Mouse (Mus musculus): ENCODE results near the gene Fgfrl1. TPM values are rescaled to one million over a fixed set of nuclear protein-coding genes. Genes with fewer than 3 reads are reported as not detected.

Gene Fgfrl1
- total RNA-seq, 2 experiments from 2014 or later = 23.7 to 26.1 TPM

DNA sequence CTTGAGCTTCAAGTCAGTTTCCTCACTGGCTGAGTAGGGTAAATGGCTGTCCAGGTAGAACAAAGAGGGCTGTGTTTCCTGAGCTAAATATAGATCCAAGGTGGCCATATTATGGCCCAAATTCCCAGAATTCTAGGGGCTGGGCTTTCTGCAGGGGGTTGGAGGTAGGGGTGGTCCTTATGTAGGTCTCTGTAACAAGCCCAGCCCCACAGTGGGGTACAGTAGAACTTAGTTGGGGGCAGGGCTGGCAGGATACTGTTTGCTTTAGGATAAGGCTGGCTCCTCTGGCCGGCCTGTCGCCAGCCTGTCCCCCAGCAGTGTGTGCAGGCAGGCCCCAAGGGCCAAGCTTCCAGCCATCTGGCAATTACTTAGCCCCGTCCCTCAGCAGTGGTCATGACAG lies 8.2 kb downstream of the Fgfrl1 start:
- DNase-seq = no peak

DNA sequence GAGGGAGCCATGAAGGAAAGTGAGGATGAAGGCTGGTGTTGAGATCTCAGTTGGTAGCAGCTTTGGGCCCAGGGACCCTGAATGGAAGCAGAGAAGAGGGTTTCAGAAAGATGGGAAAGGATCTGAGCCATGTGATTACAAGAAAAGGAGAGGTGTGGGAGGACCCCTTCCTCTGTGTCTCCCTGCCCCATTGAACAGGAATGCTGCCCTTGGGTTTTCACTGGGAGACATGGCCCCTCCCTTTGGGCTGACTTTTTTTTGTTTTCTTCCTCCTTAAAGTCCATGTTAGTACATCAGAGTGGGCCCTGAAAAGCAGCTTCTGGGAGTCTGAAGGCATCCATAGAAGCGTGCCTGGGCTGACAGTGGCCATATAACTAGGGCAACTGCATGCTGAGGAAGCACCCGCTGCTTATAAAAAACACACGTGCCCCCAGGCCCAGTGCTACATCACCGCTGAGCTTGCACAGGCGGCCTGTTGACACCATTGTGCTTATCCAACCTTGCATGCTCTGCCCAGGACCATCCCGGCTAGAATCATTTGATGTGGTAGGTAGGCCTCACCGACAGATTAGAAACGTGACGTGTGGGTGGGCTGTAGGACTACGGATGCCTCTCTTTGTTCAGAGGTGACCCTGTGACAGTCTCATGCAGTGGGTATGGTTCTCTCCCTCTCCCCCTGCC lies 9.3 kb downstream of the Fgfrl1 start:
- no peak for DNase-seq

DNA sequence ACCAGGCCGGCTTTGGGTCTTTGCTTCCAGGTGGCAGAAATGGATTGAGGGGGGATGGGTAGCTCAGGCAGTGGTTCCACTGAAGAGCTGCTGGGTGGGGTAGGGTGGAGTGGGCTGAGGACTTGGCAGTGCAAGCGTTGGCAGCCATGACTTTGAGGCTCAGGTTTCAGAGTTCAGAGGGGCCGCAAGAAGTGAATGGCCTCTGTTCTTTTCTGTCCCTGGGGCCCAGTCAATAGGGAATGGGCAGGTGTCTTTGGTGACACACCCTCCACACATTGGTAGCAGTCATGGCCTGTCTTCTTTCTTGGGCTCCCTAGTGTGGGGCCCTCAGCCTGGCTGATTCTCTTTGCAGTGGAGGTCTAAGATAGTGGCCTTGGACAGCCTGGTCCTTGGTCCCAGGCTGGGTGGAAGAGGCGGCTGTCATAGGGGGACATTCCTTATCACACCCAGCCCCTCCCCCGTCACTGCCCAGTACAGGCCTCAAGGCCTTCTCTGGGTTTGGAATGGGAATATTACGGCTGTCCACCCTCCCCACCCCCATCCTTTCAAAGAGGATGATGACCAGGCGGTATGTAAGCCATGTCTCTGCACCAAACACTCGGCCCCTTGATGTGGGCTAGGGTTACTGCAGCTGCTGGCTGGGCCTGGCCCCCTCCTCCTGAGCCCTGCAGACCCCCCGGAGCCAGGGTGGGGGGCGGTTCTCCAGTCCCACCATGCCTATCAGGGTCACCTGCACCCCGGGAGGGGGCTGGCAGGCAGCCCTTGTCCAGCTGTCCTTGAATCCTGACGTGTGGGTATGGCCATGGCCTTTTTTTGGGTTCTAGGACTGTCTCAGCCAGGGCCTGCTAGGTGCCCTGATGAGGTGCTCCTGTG lies 11.8 kb downstream of the Fgfrl1 start:
- no peak for DNase-seq

DNA sequence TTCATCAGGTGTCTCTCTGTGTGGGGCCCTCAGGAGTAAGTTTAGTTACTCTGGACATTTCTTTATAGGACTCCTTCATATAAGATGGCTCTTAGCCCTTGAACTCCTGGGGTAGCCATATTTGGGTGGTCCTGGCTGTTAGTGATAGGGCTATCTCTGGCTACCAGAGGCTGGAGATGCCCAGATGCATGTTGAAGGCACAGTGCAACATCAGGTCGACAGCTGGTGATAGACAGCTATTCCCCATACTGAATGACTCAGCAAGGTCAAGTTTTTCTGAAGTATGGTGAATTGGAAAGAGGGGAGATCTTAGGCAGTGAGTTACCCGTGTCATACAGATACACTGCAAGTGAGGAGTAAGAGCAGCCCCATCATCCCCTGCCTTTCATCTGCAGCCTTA lies 15.6 kb downstream of the Fgfrl1 start:
- no peak for DNase-seq

DNA sequence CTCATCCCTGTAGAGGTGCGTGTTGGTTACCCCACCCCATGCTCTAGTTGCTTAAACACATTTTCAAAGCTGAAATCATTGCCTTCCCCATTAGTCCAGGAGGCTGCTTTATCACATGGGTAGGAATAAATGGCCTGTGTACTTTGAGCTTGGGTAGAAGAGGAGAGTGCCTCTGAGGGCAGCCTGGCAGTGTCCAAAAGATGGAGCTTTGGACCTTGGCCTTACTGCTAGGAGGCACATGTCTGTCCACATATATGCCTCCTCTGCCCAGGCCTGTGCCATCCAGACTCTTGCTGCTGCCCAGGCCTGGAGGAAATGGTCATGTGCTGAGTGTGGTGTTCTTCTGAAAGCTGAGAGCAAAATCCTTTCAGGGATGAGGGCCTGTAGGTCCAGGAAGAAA lies 16.2 kb downstream of the Fgfrl1 start:
- no peak for DNase-seq

DNA sequence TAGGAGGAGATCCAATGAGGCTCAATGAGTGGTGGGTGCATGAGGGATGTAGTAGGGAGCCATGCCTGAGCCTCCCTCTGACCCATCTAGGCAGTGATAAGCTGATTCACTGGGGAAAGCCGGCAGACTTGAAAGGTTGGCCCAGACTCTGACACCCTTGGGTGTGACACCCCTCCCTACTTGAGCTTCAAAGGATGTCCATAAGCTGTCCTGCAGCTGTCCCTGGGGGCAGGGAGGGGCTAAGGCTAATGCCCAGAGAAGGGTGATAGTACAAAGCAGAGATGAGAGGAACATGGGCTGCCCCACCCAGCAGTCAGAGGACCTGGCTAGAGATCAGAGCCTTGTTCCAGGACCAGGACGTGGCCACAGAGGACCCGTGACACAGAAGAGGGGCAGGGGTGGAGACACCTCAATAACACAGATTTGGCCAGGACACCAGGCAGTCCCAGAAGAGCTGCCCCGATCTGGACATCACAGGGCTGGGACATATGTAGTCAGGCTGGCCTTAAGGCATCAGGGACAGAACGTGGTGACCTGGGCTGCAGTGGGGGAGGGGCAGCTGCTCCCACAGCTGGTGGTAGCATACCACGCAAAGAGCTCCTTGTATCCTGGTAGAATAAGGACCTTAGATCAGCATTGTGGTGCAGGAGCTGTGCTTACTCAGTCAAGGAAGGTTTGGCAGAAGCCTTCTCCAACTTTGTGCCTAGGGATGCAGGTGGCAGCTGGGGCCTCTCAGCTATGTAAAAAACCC lies 17.0 kb downstream of the Fgfrl1 start:
- DNase-seq = no peak

DNA sequence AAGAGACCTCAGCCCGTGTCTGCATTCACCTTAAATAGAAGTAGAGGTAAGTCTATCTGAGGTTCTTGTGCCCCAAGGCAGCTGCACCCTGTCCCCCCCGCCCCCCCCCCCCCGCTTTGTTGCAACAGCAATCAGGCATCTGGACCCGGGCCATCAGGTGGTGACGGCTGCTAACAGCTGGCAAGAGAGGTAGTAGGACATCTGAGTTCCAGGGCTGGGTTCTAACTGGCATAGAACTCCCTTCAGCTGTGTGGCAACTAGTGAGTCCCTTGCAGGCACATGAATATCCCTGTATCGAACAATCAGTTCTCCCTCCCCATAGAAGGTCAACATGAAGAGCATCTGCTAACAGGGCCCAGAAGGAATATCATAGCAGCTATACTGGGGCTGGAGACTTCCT lies 19.8 kb downstream of the Fgfrl1 start:
- DNase-seq = no peak

DNA sequence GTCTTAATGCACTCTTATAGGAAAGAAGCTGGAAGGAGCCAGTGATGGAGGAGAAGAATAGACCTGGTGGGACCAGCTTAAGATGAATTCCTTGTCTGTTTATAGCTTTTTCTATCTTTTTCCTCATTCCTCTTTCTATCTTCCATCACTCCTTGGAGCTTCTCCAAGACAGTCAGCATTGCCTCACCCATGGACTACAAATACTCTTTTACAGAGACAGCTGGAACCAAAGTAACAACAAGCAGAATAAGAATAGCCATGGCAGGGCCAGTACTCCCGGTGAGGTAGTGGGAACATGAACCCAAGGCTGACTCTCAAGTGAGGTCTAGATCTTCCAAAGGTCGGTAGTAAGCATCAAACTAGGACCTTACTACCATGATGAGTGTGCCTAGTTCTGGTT lies 20.9 kb downstream of the Fgfrl1 start:
- no peak for DNase-seq

DNA sequence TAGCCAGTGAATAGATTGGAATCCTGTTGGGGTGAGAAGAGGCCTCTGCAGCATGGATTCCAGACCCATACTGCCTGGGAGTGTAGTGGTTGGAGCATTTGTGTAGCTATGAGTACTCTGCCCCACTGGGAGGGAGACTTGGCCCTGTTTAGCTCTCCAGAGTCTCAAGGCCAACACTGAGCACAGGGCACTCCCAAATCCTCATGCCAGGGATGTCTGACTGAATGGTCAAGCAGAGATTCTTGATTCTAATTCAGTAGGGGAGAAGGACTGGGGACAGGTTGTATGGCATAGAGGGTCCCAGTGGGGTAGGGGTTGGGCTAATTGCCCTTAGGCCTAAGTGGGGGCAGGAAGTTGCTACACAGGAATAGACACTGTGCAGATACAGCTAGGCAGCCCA lies 21.5 kb downstream of the Fgfrl1 start:
- no peak for DNase-seq

DNA sequence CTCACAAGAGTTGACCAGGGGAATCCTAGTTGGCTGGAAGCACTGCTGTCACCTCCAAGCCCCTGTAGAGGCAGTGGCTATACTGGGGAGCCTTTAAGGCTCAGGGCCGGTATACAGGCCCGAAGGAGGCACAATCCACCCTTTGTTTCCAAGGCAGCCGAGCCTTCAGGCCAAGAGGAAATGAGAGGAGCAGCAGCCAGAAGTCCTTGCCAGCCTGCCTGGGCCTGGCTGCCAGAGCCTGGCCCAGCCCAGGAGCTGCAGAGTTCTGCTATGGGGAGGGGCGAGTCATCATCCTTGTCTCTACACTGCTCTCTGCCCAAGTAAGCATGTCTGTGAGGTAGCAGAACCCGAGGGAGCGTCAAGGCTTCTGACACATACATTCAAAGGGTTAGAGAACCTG lies 22.0 kb downstream of the Fgfrl1 start:
- peak in 1 of 2 experiments; percentile 45 for DNase-seq

DNA sequence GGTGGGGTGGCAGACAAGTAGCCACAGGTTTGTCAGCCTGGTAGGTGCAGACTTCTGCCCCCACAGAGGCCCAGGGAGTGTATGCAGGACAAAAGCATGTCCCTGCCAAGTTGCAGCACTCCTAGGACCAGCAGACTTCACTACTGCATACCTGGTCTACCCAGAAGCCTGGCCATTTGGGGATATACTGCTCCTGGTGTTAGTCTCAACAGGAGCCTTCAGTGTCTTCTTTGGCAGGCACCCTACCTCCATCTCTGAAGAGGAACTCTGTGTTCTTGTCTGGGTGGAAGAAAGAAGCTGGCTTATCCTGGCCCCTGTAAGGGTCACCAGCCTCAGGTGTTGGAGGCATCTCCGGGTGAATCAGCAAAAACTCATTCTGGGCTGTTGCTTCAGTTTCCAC lies 23.8 kb downstream of the Fgfrl1 start:
- DNase-seq = no peak

DNA sequence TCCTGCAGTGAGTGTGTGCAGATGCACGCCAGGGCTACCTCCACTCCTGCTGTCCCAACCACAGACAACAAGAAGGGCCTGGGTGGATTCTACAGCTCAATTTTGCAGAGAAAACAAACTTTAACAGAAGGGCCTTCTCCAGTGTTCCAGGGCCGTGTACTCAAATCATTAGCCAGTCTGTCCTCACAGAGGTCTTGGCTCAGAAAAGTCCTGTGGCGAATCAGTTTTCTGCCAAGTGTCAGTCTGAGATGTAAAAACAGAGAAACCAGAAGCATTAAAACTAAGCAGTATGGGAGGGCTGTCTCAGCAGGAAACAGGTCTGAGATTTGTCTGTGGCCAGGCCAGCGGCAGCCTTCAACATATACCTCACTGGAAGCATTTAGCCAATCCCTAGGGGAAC lies 25.9 kb downstream of the Fgfrl1 start:
- DNase-seq = no peak

DNA sequence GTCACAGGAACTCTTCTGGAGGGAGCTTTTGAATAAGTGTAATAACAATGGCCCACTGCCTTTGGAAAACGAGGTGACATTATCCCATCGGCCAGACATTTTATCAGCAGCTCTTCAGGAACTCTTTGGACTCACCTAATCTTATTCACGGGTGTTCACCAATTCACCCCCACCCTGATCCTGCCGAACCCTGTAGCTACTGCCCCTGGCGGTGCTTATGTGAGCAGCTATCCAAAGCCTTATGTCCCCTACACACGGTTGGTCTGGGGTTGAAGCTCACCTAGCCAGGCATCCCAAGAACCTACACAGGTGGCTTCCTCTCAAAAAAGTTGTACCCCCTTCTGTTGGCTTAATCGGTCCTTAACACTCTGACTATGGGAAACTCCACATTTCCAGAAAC lies 27.6 kb downstream of the Fgfrl1 start:
- DNase-seq = no peak

DNA sequence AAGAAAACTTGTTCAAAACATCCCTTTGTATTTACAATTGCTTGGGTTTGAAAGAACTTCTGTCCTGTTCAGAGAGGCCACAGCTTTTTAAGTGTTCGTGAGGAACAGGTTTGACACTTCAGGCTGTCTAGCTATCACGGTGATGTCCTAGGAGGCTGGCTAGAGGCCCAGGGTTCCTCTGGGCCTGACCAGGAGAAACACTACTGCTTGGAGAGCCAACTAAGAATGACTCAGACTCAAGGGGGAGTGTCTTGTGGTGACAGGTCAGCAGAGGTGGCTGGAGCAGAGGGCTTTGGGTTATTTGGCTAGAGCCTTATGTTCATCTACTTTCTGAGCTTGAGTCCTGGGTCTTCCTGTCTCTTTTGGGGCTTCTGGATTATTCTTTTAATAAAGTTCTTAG lies 31.8 kb downstream of the Fgfrl1 start:
- peak in 1 of 2 experiments; percentile 18 for DNase-seq

DNA sequence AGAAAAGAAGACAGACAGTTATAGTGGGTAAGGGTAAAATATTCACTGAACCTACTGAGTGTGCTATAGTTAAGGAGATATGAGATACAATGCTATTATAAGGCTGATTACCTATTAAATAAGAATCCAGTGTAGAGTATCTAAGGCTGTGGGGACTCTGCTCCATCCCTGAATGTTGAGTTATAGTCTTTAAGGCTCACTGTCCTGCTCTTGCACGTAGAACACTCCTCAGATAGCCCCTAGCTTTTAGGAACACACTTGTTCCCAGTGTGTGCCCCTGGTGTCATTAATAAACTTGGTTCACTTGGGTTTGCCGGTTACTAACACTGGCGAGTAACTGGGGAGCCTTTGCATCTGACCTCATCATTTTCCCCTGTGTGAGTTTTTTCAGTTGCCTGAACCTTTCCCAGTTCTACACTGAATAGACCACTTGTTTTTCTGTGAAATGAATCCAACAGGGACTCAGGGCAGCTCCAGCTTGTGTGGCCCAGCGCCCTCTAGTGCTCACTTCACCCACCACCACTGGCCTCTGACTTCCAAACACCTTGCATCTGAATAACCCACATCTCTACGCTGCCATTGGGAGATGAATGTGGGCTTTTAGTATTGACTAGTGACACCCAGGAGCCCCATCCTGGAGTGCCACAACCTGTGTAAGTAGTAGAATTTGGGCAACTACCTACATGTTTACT lies 34.5 kb downstream of the Fgfrl1 start:
- peak; percentile 63 to 82 for DNase-seq

DNA sequence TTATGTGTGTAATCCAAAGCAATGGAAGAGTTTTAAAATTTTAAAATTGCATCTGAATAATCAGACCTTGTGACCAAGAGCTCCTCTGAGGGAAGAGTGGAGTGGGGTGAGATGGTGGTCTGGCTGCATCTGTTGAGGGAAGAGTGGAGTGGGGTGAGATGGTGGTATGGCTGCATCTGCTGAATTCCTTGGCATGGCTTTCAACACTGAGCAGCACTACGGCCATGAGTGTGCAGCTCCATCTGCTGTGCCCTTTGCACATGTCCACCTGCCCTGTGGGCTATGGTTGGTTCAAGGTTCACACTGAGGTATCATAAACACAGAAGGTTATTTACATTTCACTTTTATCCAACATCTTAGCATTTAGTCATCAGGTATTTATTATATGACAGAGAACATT lies 35.2 kb downstream of the Fgfrl1 start:
- no peak for DNase-seq

DNA sequence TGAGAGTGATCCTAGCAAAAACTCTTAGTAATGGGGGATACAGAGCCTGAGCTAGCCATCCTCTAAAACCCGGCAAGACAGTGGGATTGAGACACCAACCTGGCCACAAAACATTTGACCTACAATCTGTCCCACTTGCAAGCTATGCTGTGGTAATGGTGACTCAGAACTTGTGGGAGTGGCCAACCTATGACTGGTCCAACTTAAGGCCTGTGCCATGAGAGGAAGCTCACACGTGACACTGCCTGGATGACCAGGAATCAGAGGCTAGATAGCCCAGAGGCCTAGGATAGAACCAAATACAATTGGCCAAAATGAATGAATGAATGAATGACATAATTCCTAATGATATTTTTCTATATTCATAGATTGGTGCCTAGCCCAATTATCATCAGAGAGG lies 49.7 kb downstream of the Fgfrl1 start:
- DNase-seq = no peak

DNA sequence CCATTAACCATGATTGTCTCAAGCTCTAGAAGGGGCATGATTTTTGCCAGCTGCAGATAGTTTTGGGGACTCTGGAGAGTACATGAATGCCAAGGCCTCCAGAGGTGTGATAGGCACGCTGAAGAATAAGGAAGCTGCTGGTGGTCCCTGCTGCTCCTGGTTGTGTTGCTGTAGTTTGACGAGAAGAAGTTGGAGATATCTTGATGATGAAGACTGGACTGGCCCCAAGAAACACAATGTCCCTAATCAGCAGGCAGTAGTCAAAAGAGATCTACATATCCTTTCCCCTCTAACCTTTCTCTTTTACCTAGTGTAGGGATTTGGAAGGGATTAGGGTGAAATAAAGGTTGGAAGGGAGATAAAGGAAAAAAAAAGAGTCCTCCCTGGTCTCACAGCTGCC lies 50.4 kb downstream of the Fgfrl1 start:
- DNase-seq = no peak

DNA sequence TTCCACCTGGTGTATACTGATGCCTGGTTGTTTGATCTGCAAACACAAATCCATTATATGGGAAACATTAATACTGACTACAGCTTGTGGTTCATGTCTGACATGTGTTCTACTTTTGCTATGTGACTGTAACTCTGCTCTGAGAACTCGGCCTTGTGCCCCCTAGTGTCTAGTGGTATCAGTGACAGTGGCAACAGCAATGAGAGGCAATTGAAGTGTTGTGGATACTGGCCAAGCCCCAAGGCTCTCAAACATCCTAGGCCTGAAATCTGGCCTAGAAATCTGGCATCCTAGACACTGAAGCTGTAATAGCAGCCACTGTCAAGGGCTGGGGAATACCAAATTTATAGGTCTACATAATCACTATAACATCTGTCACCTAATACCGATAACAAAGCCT lies 51.7 kb downstream of the Fgfrl1 start:
- DNase-seq = no peak

DNA sequence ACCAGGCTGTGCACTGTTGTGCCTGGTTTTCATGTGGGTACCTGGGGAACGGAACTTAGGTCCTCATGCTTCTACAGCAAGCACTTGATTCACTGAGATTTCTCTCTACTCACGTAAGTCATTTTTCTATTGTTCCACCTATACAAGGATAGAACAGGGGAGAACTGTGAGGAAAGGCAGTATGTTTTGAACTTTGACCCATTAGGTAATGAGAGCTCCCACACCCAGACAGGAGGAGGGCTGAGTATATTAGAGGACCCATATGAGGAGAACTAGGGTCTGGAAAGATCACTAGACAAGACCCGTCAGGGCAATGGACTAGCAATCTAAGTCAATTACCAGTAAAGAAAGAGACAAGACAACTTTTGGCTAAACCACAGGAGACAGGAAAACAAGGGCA lies 52.4 kb downstream of the Fgfrl1 start:
- no peak for DNase-seq

DNA sequence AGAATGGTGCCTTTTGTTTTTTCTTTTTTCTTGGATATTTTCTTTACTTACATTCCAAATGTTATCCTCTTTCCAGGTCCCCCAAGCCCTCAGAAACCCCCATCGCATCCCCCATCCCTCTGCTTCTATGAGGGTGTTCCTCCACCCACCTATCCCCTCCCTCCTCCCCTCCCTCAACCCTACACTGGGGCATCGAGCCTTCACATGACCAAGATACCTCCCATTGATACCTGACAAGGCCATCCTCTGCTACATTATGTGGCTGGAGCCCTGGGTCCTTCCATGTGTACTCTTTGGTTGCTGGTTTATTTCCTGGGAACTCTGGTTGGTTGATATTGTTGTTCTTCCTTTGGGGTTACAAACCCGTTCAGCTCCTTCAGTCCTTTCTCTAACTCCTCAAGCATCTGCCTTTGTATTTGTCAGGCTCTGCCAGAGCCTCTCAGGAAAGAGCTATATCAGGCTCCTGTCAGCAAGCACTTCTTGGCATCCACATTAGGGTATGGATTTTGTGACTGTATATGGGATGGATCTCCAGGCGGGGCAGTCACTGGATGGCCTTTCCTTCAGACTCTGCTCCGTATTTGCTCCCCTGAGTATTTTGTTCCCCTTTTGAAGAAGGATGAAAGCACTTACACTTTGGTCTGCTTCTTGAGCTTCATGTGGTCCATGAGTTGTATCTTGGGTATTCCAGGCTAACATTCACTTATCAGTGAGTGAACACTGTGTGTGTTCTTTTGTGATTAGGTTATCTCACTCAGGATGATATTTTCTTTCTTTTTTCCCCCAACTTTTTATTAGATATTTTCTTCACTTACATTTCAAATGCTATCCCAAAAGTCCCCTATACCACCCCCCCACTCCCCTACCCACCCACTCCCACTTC lies 58.4 kb downstream of the Fgfrl1 start:
- no peak for DNase-seq

Data from heart, adult 18-20 months (tissue).